Mouse (Mus musculus) cerebellum, postnatal 14 days (tissue): ENCODE measurements at regions not wholly inside any gene's neighbourhood (a gene's known extent, or its start where the extent isn't known, plus 50 kb on each side); places are given as distances from the start of the nearest gene placed in this dataset.

Experiments used
- DNase-seq, 2 experiments: peaks; one replicate each; pipeline ENCODE4 v3.0.0; 2021; ENCODE audit warnings: mixed read lengths in 2 of 2

DNA sequence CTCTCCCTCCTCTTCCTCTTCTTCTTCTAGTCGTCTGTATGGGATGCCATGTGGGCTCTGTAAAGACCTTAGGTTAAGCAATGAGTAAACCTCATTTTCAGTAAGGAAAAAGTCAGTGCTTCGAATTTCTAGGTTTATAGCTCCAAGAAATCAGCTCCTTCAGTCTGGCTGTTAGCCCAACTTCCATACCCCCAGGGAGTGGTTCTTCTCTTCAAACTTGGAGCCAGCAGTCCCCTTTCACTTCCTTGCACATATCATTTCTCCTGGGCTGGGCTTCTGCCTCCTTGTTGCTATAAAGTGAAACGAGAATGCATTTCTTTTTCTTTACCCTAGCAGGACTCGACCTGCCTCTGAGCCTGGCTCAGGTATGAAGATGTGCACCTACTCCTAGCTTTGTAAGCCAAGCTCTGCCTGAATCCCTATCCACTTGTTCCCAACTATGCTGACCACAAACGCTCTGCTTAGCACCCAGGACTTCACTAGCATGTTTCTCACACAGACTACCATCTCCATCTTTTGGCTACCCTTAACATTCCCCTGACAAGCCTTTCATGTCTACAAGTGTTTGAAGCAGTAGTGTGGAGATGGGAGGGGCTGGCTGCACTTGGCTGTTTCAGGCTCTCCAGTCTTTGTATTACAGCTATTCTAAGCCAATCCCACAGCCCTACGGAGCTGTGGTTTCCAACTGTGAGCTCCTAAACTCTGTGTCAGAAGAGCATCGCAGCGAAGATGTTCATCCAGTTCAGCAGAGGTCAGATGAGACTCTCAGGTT is 243.8 kb upstream of the Tprg start:
- no peak for DNase-seq

DNA sequence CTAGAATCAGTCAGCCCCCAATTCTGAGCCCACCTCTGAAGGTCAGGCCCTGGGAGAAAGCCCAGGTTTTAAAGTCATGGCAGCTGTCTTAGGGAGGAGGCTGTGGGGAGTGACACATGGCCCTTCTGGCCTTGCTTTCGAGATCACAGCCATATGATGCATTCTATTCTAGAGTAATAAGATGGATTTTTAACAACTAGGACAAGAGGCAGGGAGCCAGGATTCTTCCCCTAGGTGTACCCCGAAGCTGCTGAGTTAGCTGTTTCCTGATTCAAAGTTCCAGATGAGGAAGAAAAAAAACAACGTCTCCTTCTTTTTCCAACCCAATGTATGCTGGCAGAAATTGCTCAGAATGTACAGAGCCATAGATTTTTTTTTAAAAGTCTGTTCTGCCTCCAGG is 242.0 kb upstream of the Tprg start:
- no peak for DNase-seq

DNA sequence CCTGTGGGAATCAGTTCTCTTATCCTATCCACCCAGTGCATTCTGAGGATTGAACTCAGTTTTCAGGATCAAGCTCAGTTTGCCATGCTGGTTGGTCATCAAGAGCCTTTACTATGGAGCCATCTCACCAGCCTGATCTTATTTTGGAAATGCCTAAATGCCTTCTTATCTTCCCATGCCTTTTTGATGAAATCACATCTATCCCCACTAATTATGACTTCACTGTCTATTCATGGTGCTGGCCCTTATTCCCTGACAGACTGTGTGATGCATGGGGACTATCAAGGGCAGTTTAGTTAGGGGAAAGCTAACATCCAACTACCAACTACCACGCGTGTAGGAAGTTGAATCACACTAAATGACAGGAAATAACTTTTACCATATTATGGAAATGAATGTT is 238.9 kb upstream of the Tprg start:
- no peak for DNase-seq

DNA sequence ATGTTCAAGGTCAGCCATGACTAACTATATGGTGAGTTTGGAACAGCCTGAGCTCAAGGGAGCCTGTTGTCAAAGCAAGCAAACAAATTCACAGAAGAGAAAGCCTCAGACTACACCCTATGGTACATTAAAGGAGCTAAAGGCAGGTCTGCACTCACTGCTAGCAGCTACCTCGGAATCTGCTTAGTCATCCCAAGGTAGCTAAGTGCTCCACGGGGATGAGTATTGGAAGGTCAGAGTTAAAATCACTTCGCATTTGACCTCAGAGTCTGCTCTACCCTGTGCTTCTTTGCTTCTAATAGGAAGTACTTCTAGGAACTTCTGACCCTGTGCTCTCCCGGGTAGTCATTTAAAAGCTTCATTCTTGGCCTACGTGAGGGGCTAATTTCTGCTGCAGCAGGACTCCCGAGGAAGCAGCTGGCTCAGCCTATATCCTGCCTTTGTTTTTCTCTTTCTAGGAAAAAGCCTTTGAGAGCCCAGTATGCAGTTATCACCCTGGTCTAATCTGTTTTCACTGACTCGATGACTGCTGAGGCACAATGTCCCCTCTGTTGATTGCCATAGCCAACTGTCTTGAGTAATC is 236.6 kb upstream of the Tprg start:
- no peak for DNase-seq

DNA sequence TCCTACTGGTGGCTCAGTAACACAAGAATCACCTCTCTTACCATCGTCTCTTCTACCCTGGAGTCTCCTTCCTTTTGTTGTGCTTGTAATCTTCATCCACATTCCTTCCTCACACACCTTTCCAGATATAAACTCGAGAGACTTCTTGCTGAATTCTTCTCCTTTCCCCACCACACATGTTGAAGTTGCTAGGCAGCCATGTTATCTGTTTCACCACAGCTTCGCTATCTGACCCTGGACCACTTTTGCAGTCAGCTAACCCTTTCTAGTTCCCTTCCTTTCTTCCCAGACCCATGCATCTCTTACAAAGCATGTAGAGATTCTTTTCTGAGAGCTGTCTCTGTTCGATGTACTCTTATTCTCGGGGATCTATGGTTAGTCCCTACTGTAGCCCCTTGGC is 235.6 kb upstream of the Tprg start:
- DNase-seq, result no peak

DNA sequence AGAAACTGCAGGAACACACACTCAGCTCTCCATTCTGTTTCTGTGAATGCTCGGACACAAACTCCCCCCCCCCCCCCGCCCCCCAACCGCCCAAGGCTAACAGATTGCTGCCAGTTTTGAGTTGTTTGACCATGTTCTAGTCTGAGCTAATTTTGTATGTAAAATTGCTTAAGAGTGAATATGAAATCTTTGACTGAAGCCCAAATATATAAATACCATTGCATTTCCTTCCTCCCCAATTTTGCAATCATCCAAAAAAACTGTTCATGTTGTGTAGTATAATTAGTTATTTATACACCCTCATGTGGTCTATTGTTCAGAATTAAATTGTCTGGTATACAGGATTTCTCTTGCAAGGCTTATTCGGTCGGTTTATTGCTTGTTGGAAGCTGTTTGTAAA is 234.2 kb upstream of the Tprg start:
- no peak for DNase-seq

DNA sequence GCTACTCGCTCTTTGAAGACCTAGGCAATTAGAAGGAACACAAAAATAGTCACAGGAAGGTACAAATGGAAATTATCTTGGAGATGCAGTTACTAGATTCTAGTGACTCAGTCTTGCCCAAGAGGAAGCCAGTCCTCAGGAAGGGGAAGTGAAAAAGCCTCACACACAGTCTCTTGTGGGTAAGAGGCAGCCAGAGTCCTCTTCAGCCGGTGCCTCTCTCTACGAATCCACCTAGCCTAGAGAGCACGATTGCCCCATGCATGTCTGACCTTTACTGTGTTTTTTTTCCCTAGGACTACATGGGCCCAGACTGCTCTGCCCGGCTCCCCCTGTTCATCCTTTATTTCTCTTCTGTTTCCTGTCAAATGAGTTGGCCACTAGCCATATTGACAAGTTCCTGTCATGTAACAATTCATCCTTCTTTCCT is 233.7 kb upstream of the Tprg start:
- DNase-seq, result no peak

DNA sequence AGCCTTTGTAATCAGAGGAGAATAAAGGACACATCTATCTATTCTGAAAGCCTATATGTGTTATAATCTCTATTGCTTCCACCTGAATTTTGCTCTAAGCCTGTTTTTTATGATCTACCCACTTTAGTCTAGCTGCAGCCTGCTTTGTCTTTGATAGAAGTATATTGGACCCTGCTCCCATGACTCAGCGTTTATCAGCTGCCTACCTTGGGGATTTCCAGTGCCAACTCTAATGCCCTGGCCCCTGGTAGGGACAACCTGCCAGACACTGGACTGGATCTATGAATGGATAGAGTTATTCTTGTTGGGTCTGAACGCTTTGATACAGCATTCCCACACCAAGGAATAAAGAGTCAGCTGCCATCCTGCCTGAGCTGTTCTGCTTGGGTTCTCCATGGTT is 232.3 kb upstream of the Tprg start:
- DNase-seq, result no peak

DNA sequence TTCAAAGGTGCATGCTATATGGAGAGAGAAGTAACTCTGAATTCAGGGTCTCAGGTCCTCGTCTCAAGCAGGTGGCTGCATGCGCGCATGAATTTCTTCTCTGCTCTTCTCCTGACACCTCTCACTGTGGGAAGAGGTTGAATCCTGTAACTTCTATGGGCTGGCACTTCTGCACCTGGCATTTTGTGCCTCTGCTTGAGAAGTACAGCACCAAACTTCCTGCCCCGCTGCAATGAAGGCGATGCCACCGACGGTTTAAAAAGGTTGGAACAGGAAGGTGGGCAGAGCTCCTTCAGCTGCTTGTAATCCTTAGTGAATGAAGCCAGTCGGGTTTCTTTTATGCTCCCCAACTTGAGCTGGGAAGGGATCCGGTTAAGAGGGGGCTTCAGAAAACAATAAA is 231.2 kb upstream of the Tprg start:
- DNase-seq, result no peak

DNA sequence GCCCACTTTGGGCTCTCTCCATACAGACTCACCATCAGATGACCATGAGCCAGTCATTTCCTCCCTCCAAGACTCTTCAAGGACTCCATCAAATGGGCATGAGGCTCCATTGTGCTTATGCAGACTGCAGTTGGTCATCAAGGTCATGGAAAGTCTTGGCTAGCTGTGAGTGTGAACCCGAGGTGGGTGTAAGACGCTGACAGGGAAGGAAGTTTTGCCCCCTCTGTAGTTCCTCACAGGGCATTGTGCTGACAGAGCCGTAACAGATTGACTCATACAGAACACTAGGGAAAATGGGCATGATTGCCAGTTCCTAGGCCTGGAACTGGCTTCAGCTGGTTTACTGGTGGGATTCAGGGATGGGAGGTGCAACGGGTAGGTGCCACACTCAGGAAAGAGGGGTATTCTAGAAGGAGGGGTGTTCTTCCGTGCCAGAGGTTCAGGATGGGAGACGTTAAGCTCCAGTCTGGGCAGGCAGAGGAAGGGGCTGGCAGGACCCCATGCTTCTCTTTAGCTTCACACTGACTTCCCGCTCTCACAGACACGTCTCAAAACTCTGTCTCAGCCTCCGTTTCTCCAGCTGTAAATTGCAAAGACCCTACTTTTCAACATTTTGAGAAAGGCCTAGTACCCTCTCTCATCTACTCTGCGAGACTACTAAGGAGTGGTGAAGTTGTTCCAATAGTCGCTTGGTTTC is 228.4 kb upstream of the Tprg start:
- no peak for DNase-seq

DNA sequence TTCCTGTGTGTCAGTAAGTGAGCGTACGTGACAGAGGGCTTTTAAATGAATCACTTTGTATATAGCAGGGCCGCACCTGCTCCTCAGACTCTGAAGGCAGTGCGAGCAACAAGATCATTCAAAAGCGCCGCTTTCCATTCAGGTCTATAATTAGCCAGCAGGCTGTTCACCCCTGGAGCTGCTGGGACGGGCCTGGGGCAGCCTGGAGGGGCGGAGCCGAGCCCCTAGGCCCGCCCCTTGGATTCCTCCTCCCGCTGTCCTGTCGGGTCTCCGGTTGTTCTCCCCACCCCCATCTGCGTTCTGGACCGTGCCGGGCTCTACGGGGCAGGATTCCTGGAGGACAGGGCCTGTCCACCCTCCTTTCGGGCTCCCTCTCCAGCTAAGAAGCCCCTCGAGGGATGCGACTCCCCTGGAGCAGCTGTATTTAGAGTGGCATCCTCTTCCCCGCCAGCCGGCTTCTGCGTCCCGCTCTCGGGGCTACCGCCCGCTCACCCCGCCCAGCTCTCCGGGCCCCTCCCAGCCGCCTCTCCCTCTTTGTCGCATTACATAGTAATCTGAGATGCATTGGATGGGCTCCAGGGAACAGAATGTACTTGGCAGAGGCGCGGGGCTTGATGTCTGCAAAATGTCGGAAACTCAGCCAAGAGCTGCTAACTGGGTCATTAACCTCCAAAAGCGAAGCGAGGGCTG is 227.7 kb upstream of the Tprg start:
- DNase-seq, result peak; percentile 97 to 98

DNA sequence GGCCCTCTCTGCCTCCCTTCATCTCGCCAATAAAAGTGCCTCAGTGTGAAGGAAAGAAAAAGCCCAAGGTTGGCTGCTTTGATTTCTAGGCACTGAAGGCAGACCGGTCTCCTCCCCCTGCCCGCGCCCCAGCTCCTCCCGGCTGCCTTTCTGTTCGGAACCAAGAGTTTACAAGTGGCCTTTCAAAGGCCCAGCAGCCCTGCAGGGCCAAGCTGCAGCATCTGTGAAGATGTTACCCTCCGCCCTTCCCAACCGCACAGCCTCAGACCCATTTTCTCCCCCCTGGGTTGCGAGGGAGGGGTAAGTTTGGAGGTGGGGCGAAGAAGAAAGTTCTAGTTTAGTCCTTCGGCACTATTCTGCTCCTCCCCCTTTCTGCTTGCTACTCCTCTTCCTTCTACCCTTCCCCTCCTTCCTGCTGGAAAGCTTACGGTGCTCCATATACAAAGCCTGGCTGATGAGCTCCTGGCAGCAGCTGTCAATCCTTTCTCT is 227.1 kb upstream of the Tprg start:
- no peak for DNase-seq

DNA sequence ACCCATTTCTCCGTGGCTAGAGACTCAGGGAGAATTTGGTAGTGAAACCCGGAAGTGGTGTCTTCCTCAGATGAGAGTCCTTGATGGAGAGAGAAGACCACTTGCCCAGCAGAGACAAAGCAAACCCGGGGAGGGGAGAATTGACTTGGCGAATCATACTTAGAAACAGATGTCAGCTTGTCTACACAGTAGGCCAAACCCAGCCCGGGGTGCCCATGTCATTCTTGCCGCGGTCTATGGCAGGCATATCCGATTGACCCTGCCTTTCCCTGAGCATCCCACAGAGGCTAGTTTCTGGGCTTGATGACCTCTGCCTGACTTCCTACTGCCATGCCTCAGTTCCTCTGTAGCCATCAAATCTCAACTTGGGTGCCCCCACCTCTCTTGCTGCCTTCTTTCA is 226.4 kb upstream of the Tprg start:
- peak; percentile 30 to 35 for DNase-seq

DNA sequence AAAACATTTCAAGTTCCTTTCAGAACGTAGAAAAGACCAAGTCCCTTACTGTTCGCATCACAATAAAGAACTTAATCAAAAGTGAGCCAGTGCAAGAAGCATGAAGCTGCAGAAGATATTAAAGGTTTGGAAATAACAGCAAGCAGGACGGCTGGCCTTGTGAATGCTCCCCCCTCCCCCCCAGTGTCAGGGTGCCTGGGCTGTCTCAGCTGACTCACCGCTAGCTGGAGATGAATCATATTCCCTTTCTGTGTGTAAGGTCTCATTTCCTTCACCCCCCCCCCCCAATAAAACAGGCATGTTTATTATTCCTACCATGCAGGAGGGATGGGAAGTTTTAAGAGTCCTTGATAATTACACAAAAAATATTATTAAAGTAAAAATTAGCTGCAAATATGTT is 225.0 kb upstream of the Tprg start:
- DNase-seq, result no peak

DNA sequence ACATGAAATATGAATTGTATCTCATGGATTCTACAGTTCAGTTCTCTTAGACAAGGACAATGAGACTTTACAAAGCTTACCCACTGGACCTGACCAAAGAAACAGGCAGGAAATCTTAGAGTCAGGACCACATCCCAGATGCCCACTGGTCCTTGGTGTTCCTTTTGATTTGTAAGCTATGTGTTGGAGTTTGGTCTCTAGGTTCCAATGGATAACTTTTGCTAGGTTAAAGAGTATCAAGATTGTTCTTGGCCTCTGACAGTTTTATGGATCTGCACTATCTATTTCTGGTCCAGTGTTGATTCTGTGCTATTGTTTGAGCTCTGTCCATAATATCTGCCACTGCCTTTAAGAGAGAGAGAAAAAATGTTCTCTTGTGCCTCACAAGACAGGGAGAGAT is 222.6 kb upstream of the Tprg start:
- no peak for DNase-seq

DNA sequence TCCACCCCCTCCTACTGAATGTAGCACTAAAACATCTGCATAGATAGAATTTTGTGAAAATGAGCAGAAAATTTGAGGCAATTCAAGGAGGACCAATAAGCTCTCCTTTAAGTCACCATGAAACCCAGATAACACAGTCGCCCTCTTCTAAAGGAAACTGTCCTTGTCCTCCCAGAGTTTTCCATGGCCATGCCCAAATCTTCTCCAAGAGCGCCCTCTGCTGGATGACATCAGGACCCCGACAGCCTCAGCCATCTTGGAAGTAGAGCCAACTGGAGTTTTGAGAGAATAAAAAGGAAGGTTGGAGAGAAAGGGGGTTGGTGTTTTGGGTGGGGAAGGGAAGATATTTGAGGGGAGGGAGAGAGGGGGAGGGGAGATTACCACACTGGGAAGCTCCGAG is 222.1 kb upstream of the Tprg start:
- peak; percentile 96 to 98 for DNase-seq

DNA sequence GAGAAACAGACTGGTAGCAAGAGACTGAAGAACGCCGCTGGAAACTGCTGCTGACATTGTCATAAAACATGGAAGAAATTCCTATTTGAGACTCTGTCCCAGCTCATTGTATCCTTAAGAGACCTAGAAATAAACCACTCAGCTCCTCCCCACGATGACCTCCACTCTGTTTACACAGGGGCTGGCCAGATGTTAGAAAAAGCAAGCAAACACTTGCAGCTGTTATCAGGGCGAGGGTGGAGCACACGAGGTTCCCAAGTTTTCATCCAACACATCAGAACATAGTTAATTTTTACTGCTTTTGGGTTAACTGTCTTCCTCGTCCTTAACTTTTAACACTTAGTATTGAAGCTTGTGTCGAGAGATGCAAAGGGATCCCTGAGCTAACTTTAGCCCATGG is 219.8 kb upstream of the Tprg start:
- no peak for DNase-seq

DNA sequence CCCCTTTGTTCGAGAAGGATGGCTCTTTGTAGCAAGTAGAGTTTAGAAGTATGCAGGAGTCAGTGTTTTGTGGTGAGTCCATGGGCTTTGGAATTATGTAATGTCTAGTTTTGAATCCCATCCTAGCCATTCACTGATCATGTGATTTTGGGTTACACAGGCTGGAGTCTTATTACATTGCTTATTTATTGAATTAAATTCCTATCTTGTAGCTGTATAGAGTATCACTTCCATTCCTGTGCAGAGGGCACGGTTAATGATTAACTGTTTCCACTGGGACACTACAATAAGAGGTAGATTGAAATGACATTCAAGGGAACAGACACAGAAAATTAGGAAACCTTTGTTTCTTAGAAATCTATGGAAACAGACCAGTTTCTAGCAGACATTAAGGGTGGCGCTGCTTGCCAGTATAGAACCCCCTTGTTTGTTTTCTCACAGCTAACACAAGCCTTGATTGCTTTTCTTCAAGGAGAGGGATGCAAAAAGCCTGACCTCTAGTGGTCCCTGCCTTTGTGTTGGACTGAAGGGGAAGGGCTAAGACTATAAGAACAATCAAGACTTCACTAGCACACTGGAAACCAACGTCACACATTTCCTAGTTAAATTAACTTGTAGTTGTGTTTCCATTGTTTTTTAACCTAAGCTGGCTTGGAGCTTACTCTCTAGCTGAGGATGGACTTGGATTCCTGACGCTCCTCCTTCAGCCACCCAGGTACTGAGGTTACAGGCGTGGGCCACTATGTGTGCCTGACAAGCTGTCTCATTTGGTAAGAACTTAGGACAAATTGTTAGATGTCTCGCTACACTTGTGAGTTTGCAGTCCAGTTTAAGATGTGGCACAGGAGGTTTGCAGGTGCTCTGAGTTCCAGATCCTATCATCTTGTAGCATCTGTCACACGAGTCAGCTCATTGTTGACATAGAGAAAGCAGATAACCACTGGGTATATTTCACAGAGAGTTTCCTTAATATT is 219.1 kb upstream of the Tprg start:
- peak; percentile 58 to 65 for DNase-seq

DNA sequence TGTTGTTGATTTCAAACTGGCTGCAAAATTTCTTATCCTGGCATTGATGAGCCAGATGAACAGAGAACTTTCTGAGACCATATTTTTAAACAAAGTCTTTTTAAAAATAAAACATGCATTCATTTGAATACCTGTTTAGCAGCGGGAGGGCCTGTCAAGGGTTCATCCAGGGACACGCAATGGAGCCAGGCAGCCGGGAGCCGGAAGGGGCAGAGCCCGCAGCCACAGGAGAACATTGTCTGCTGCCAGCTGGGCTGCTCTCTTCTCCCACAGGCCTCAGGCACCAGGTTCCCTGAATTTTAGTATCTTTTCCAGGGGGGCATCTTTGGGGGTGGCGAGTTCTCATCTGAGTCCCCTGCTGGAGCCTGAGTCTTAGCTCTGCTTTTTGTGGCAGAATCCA is 205.8 kb upstream of the Tprg start:
- DNase-seq, result no peak

DNA sequence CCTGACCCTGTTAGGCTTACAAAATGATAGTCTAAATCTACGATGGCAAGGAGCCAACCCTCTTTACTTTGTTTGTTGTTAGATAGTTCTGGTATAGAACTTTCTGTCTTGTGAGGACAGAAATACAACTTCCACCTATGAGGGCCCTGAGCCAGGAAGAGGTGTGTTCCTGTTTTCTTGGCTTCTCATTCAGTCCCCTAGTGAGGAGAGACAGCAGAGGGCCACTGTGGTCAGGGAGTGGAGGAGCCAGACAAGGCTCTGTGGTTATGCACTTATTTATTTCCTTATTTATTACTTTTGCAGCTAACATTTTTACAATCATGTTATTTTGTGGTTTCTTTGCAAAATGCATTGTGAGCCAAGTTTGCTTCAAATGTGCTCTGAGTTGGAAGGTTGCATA is 202.9 kb upstream of the Tprg start:
- no peak for DNase-seq

DNA sequence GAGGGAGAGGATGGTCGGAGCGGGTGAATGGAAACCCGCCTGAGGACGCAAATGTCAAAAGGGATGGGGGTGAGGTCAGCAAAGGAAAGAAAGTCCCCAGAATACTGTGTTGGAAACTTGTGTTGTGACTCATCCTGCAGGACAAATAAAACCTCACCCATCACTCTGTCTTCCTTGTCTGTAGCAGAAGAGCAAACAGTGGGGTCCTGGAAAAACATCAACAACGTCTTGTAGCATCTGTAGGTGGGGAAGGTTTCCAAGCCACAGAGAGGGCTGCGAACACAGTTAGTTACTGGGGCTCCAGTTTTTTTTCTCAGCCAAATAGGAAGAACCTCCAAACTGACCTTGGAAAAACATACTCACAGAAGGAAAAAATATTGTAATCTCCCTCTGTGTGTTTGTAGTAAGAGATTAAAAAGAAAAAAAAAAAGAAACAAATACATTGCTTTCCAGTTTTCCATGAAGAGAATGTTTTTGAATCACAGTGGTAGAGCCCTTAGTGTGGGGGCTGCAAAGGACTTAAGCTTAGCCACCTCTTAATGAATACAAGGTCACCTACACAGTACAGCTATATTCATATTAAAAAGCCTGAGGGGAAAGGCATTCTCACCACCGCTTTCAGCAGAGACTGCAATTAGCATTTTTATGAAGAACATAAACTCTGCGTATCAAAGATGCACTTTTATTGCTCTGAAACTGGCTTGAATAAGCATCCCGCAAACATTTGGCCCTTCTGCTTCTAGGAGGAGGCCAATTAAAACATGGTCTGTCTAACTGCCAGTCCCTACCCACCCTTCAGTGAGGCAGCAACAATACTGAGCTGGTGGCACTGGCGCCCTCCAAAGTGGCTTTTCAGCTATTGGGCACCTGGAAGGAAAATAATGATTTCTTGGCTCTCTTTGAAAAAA is 198.6 kb upstream of the Tprg start:
- peak; percentile 65 to 76 for DNase-seq
